Mouse (Mus musculus): Measurements from ENCODE around the gene Cpsf6.

DNA sequence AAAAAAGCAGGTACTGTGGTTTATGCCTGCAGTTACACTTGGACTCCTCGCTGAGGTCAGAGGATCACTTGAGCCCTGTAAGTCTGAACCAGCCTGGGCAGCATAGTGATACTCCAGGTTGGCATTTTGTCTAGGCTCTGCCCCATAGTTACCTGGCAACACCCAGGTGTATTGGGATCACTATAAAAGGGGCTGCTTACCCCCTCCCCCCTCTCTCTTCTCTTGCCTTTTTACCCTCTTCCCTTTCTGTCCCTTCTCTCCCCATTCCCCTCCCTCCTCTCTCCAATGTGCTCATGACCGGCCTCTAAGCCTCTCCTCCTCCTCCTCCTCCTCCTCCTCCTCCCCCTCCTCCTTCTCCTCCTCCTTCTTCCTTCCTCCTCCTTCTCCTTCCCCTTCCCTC lies 19.4 kb upstream of the Cpsf6 start:
- TF ChIP-seq POLR2A (IDR thresholded peaks at IDR 0.05; ENCODE audit: low read depth, low read length) (no peak), CTCF (conservative IDR thresholded peaks at IDR 0.05; ENCODE audit: insufficient read depth, insufficient read length, low read depth, low read length) (no peak)

All from kidney, adult 2 months (tissue).